Mouse (Mus musculus) layer of hippocampus, adult 9-10 months (tissue): ENCODE measurements around the gene Slc7a11.

Experiments used
- DNase-seq: peaks from one replicate; pipeline ENCODE4 v3.0.0; 2022; ENCODE audit warnings: low spot score

Slc7a11 gene

GRCm38 (mm10) chr3:49856797-49857196 is 586.6 kb downstream of the Slc7a11 start:
- no peak for DNase-seq

DNA sequence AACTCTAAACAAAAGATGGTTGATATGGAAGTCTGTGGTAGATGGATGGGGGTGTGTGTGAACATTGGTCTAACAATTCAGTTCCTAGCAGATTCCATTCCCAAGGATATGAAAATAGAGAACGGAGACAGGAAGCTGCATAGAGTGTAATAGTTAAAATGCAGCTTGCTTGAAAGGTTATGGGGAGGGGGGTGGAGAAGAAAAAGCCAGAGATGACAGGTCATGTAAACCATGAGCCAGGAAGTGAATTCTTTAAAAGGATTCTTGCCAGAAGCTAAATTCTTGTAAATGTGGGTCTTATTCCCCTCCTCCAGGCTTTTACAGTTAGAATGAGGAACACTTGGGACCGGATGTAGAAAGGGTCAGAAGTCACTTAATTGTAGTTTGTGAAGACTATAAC is 589.1 kb downstream of the Slc7a11 start:
- no peak for DNase-seq

DNA sequence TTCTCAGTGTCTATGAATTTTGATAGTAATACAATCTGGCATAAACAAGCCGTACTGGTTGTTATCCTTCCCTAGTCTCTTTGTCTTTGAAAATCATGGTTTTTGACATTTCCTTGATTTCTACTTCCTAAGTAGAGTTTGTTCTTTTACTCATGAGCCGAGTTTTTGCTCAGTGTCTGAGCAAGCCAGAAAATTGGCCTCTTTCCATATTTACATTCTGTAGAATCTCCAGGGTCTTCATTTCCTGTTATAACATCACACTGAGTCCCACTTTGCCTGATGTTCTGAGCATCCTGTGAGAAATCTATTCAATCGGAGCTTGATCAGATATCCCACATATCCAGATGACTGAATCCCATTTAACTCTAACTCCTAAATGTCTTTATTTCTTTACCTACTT is 600.4 kb downstream of the Slc7a11 start:
- no peak for DNase-seq
